Mouse (Mus musculus) heart, postnatal 10 days (tissue): Measurements from ENCODE around the gene Dnajb12. TPM values are rescaled to one million over a fixed set of nuclear protein-coding genes. Genes with fewer than 3 reads are reported as not detected.

ENCODE experiments used
- DNase-seq, 2 experiments: peaks; one replicate each; pipeline ENCODE4 v3.0.0; 2021
- intact Hi-C: fragments of 180-260 bp; cut with DNase I; formaldehyde crosslinking; loops from one replicate; pipeline ENCODE4 v1.15.1; 2025
- total RNA-seq, 2 experiments: library from RNA; stranded (reverse); gene quantifications; 2 replicates each; pipeline ENCODE4 v1.2.3; 2021

Dnajb12 gene
- total RNA-seq: 10 to 100 TPM; 35.2 to 41.9 TPM

DNA sequence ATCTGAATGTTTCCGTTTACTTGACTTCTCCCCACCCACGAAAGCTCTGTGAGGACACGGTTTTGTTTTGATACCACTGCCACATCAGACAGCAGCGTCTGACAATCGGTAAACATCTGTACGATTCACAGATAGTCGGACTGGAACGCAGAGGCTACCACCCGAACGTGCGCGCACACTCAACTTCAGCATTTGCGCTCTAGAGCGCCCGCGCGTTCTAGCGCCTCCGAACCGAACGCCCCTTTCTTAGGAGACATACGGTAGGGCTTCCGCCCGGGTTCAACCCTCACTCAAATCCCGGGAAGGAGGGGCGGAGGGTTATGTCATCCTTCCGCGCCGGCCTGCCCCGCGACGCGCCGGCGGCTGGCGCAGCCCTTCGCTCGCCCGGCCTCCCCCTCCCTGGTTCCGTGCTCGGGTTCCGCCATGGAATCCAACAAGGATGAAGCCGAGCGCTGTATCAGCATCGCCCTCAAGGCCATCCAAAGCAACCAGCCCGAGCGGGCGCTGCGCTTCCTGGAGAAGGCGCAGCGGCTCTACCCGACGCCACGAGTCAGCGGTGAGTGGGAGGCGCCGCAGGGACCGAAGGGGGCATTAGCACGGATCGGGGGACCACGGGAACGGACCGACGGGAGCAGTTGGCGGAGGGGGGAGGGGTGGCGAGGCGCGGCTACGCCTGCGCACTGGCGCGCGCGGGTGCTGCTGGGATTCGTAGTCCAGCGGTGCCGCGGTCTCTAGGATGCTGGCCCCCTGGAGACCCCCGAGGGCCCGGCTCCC lies at the start of gene Dnajb12:
Dnajb12 (plus strand) TSS at position 302 of the 774 bp plus-strand sequence.
- peak; percentile 95 to 96 for DNase-seq
- intact Hi-C loops: no loop called here

DNA sequence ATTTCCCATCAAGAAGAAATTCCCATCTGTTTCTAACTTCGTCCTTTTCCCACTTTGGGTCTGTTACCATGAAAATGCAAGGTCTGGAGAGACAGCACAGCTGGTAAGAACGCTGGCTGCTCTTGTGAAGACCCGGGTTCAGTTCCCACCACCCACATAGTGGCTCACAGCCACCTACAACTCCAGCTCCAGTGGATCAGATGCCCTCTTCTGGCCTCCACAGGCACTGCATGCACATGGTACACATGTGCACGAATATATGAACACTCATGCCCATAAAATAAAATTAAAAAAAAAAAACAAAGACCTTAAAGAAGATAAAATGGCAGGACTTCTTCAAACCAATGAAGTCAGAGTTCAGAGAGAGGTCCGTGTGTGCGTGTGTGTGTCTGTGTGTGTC lies 49.5 kb upstream of the Dnajb12 start:
- no peak for DNase-seq
- intact Hi-C loops: no loop called here

DNA sequence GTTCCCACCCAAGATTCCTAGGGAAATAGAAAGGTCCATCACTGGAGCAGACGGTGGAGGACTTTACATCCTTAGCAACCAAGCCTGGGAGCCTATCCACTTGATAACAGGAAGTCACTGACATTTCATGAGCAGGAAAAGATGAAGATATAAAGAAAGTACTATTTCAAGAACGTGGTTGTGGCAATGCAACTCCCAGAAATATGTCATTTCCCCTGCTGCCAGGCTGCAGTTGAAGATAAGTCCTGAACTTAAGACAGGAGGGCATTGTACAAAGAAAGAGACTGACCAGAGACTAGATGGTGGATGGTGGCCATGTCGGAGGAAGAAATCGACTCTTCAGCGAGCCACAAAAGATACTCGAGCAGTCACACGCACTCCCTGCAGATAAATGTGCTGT lies 47.4 kb upstream of the Dnajb12 start:
- no peak for DNase-seq
- intact Hi-C loops: no loop called here

DNA sequence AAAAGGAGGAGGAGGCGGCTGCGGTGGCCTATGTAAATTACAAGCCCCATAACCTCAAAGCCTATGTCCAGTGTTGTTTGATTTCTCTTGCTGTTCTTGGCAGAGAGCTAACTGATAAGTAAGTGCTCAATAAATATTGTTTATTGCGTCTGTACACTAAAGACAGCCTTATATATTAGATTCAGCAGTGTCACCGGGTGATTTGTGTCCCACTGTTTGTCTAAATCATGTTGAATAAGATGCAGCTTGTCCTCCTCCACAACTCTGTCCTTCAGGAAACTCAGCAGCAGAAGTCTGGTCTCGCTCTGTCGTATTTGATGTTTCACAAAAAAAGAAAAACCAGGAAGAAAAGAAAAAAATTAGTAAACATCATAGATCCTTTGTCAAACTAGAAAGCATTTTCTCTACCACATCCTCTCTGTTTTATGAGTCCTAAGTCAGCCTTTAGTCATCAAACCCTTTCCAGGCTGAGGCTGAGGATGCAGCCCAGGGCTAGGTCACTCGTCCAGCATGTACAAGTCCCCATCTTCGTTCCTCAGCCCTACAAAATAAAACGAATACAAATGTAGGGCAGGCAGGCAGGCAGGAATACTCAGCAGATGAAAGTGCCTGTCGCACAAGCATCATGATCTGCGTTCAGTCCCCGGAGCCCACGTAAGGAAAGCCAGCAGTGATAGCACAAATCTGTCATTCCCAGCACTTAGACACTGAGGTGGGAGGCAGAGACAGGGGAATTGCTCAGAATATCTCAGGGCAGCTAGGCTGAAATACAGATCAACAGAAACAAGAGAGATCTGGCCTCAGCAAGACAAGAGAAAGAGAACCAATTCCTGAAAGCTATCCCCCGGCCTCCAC lies 43.8 kb upstream of the Dnajb12 start:
- intact Hi-C loops: no loop called here
- DNase-seq: no peak

DNA sequence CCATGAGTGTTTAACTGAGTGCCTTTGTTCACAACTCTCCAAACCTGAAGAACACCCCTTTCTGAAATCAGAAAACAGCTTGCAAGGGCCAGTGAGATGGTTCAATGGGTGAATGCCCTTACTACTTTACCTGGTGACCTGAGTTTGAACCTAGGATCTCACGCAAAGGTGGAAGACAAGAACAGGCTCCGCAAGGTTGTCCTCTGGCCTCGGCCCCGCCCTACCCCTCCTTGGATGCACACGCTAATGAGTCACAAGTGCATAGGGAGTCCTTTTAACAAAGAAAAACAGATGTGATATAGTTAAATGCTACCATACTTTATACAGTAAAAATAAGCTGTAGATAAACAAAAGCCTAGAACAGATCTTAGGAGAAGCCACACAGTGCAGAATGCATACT lies 41.9 kb upstream of the Dnajb12 start:
- intact Hi-C loops: no loop called here
- DNase-seq: no peak

DNA sequence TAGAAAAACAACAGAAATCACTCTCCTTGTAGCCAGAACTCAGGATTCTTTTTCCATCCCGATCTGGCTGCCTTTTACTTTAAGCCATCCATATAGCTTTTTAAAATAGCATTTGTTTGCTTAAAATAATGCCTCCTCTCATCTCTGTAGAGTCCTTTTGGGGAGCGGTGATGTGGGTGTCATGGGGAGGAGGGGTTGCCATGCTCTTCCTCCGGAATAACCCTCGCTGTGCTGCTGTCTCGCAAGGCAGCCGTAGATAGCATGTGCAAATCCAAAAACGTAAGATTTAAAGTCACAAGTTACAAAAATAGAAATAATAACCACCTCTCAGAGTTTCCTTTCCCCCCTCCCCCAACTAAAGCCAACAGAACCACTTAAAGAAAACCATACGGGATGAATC lies 37.9 kb upstream of the Dnajb12 start:
- intact Hi-C loops: no loop called here
- DNase-seq: no peak

DNA sequence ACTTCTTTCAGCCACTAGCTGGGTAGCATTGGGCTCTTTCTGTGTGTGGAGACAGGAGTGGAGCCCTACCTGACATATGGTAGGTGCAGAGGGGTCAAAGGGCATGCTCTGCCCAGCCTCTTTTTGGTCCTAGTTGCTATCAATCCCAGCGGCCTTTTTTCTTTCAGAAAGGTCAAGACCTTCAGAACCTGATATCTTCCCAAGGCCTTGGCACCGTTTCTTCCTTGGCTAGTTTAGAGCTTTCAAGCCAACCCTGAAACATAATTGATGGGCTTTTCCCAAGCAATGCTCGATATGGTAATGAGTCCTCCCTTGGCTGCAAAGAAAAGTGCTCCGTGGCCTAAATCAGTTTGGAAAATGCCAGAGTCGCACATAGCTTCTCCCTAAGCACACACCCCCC lies 36.2 kb upstream of the Dnajb12 start:
- DNase-seq: no peak
- intact Hi-C loops: no loop called here

DNA sequence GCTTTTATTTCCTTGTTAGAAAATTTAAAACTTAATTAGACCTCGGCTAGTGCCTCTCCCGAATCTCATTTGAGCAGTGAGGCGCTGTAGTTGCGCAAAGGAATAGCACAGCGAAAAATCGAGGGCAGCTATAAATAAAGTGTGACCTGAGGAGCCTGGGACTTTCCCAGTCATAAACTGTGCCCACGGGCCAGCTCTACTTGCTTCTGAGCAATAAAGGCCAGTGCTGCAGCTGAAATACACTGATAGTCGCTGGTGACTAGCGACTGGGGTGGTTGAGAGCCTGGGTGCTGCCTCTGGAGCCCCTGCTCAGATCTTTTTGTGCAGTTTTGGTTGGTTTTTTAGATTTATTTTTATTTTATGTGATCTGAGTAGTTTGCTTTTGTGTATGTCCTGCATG lies 34.7 kb upstream of the Dnajb12 start:
- intact Hi-C loops: no loop called here
- DNase-seq: peak in 1 of 2 experiments; percentile 15

DNA sequence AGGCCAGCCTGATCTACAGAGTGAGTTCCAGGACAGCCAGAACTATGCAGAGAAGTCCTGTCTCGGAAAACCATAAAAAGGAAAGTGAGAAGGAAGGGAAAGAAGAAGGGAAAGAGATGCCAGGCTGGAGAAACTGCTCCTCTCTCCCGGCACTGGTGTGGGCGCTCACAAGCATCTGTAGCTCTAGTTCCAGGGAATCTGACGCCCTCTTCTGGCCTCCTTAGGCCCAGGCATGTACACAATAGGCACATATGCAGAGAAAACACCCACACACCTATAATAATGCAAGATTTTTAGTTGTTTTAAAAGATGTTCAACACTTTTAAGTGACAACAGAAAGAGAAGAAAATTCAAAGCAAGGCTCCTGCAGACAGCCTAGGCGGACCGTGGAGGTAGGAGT lies 32.9 kb upstream of the Dnajb12 start:
- intact Hi-C loops: no loop called here
- DNase-seq: no peak

DNA sequence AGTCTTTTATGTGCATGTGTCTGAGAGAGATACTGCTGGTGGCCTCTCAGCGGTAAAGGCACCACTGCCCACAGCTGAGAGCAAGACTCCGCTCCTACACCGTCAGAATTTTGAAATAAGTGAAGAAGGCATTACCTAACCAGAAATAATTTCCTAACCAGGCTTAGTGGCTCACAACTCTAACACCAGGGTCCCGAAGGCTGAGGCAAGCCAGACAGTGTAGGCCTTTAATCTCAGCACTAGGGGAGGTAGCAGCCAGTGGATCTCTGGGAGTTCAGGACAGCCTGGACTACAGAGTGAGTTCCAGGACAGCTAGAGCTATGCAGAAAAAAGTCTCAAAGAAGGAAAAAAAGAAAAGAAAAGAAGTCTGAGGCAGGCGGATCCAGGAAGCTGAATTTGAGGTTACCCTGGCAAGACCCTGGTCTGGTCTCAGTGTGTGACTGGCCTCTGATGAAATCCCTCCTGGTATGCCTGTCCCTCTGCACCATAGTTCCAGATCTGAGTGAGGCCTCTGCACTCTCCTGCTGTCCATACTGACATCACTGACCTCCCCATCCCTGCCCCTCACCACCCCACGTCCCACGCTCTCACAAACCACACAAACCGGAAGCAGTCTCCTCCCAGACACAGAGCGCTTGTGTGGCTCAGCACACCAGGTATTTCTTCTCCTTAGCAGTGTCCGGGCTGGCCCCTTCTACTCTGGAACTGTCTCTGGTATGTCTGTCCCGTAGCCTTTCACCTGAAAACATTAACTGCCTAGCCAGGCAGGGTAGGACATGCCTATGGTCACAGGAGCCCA lies 31.1 kb upstream of the Dnajb12 start:
- DNase-seq: no peak
- intact Hi-C loops: no loop called here

DNA sequence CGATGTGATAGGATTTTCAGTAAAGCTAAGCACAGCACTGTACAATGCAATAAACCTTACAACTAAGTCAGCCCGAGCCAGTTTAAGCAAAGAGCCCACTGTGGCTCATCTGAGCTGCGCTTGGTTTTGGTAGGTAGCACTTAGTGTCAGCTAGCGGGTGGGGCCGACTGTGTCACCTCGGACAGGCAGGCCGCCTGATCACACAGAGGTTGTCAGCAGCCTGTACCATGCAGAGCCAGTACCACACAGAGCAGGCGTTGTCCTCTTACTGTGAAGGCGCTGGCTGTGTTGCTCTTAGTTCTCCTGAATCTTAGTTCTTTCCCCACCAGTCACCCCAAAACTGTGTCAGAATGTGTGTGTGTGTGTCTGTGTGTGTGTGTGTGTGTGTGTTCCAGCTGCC lies 30.4 kb upstream of the Dnajb12 start:
- DNase-seq: no peak
- intact Hi-C loops: no loop called here

DNA sequence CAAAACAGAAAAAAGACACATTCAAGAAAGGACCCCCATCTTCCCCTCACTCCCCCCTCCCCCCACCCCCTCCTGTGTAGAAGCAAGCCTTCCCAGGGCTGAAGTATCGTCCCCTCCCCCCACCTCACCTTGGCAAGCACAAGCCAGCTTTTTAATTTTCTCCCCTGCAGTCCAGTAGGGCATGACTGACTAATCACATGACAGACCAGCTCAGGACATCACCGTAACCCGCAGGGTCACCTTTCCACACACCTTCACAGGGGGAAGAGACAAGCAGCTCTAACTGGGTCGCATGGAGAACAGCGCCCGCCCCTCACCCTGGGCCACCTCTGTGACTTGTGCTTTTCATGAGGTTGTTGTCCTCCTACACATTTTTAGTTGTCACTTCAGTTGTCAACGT lies 30.0 kb upstream of the Dnajb12 start:
- DNase-seq: no peak
- intact Hi-C loops: no loop called here

DNA sequence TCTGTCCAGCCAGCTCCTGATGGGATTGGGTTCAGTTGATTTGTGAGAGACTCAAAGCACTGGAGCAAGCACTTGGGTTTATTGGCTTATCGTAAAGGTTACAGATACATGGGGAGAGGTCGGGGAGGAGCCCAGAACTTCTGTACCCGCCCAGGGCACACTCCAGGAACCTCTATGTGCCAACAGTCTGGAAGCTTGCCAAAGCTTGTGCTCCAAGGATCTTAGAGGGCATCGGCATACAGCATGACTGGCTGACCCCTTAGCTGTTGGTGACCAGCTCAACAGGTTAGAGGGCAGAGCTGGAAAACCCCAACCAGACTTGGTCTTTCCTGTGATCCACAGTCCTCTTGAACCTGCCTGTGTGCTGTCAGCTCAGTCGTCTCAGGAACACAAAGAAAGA lies 22.2 kb upstream of the Dnajb12 start:
- no peak for DNase-seq
- intact Hi-C loops: no loop called here

DNA sequence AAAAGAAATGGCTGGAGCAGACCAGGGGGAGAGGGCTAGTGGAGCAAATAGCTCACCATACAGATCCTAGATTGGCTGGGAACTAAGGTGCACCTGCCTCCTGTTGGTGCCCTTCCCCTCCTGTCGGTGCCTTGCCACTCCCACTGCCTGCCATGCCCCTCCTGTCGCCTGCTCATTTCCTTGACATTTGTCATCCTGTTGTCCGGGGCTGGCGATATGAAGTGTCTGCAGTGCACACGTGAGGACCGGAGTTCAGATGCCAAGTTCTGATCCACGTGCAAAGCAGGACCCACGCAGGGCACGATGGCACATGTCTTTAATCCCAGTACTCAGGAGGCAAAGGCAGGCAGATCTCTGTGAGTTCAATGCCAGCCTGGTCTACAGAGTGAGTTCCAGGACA lies 18.7 kb upstream of the Dnajb12 start:
- intact Hi-C loops: no loop called here
- DNase-seq: no peak

DNA sequence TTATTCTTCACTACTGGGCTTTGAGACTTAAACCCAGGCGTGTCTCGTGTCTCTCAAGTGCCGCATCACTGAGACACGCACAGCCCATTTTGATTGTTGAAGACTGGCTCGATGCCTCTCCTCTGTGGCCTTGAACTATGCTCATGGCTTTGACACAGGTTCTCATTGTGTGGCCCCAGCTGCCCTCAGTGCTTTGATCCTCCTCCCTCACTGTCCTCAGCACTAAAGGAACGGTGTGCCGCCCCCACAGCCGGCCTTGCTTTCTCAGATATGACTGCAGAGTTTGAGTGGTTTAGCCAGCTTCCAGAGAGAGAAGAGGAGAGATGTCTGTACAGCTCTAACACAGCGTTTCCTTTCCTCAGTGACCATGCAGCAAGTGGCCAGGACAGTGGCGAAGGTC lies 18.2 kb upstream of the Dnajb12 start:
- no peak for DNase-seq
- intact Hi-C loops: no loop called here

DNA sequence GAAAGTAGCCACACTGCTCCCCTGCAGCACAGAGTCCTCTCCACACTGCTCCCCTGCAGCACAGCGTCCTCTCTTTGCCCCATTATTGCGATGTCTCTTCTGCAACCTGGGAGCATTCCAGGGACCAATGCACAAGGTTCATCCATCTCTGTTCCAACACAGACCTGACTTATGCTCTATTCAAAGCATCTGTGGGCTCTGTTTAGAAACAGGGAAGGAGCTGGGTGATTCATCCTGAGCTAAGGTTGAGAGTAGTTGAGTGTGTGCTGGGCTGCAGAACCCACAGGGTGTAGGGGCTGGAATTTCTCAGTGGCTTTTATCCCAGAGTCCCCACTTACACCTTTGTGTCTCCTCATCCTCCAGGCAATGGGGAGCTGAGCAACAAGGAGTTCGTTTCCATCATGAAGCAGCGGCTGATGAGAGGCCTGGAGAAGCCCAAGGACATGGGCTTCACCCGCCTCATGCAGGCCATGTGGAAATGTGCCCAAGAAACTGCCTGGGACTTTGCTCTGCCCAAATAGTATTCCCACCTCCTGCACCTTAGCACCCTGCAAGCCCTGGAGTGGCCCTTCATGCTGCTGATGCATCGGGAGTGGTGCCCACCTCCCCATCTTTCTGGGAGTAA lies 16.4 kb upstream of the Dnajb12 start:
- intact Hi-C loops: no loop called here
- DNase-seq: no peak

DNA sequence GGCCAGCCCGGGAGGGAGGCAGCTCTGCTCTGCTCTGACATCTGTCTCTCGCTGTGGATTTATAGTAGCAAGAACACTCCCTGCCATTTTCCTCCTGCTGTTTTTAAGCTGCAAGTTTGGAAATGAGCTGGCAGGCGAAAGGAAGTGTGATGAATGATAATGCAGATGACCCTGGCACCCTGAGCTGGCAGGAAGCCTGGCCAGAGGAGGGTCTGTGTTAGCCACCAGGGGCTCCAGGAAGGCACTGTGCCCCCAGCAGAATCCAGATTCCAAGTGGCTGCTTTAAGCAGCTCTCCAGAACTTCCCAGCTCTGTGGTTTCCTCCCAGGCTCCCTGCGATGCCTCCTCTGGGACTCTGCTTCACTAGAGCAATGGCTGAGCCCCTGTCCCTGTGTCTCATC lies 15.7 kb upstream of the Dnajb12 start:
- DNase-seq: no peak

DNA sequence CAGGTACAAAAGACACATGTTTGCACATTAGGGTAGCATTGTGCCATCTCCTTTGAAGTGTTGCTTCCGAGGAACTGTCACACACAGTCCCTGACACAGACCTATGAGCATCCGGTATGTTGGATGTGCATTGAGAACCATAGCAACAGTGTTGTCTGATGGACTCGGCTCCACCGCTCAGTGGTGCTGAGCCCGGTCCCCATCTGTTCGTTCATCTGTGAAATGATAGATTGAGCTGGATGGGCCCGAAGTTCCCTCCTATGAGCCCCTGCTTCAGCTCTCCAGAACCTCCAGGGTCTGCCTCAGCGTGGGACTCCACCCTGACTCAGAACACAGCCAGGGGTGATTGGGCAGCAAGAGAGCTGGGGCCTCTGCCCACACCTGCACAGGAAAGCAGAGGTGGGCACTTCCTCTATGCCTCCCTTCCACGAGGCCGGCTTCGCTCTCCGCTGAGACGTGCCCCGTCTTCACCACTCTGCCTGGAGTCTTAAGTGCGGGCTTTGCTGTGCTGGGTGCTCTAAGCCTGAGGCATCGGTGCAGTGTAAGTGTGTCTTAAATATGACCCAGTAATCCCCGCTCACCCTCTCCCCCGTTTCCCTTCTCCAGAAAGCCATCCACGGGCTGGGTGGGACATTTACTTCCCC lies 15.0 kb upstream of the Dnajb12 start:
- intact Hi-C loops: no loop called here
- DNase-seq: no peak

More for the DNA sequence above, 15.7 kb upstream of the Dnajb12 start:
- intact Hi-C loops: no loop called here

DNA sequence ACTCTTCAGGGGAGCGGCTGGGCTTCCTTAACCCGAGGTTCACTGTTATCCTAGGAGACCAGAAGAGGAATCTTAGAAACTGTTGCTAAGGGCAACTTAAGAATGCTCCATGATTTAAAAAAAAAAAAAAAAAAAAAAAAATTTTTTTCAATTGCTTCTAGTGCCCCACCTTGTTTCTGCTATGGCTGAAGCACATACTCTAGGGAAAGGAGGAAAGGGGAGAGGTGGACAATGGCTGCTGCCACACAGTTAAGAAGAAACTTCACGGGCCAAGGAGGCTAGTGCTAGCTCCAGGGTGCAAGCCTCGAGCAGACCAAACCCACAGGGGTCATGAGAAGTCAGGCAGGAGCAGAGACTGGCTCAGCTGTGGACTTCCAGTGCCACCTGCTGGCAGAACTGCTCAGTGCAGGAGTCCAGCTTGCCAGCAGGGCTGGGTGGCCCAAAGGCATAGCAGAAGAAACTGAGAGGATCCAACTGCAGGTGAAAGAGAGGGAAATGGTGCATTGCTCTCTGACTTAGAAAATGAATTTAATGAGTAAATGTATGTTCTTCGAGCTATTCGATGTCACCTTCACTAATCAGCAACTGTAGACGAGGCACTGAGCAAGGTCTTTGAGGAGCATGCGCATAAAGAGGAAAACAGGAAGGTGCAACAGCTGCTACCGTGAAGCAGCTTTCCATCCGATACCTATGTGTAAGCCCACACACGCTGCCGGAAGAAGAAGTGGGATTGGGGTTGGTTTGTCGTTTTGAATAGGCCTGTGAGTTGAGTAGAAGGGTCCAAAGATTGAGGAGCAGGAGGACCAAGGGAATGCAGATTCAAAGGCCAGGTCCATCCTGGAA lies 14.3 kb upstream of the Dnajb12 start:
- DNase-seq: peak; percentile 90 to 94
- intact Hi-C loops: loop anchor here (5.0 kb wide), 6 partner anchors 373 to 698 kb away; no protein-coding TSS in a partner anchor
